Mouse (Mus musculus) myocyte (in vitro differentiated cells): Measurements from ENCODE around the gene Clpx. TPM values are rescaled to one million over a fixed set of nuclear protein-coding genes. Genes with fewer than 3 reads are reported as not detected.

Experiments
- polyA plus RNA-seq: library from polyadenylated mRNA; unstranded; fragments of >200 nt; fragmentation: generic; extraction: Trizol; gene quantifications from one replicate; pipeline ENCODE4 v1.2.1, GENCODE M21; 2012; ENCODE audit warnings: missing spikeins

The Clpx gene
- polyA plus RNA-seq, 1 experiment, result 13.0 TPM

Other genes starting within 250 kb of the Clpx start
- gene Igdcc4, start 192.8 kb upstream of the Clpx start, polyA plus RNA-seq, result 9.4 TPM
- not detected for gene Igdcc3, start 153.1 kb upstream of the Clpx start, polyA plus RNA-seq
- 2.2 TPM for gene Parp16, start 98.9 kb upstream of the Clpx start, polyA plus RNA-seq
- 0.29 TPM for gene Cilp, start 29.1 kb upstream of the Clpx start, polyA plus RNA-seq
- gene Pdcd7, start 51.8 kb downstream of the Clpx start, polyA plus RNA-seq, result 8.2 TPM
- 0.16 TPM for gene Ubap1l, start 66.8 kb downstream of the Clpx start, polyA plus RNA-seq
- gene Kbtbd13, start 97.4 kb downstream of the Clpx start, polyA plus RNA-seq, result 0.31 TPM
- 0.11 TPM for gene Rasl12, start 104.2 kb downstream of the Clpx start, polyA plus RNA-seq
- gene Slc51b, start 128.7 kb downstream of the Clpx start, polyA plus RNA-seq, result not detected
- gene Mtfmt, start 141.5 kb downstream of the Clpx start, polyA plus RNA-seq, result 6.3 TPM
- 101 TPM for gene Spg21, start 166.7 kb downstream of the Clpx start, polyA plus RNA-seq
- 0.02 TPM for gene Ankdd1a, start 225.9 kb downstream of the Clpx start, polyA plus RNA-seq